Mouse (Mus musculus) C2C12 (cell line): ENCODE data around the gene Mns1.

Experiments used
- CEBPB ChIP-seq: IDR thresholded peaks from one replicate; pipeline ENCODE4 v1.6.1; 2011; ENCODE audit warnings: low read depth, mild to moderate bottlenecking, control low read depth, moderate library complexity
- CTCF ChIP-seq: IDR thresholded peaks from one replicate; pipeline ENCODE4 v1.5.1; 2011; ENCODE audit not compliant: control insufficient read depth, insufficient read depth, insufficient read length
- MAX ChIP-seq: IDR thresholded peaks from one replicate; pipeline ENCODE4 v1.6.1; 2011; ENCODE audit warnings: mild to moderate bottlenecking, control low read depth
- MYOD1 ChIP-seq: IDR thresholded peaks from one replicate; pipeline ENCODE4 v1.6.1; 2011; ENCODE audit warnings: low read depth; ENCODE audit not compliant: control insufficient read depth, insufficient read length
- MYOG ChIP-seq: IDR thresholded peaks from one replicate; pipeline ENCODE4 v1.6.1; 2011; ENCODE audit not compliant: control insufficient read depth, insufficient read length; ENCODE audit errors: extremely low read depth
- USF1 ChIP-seq: IDR thresholded peaks from one replicate; pipeline ENCODE4 v1.6.1; 2011; ENCODE audit warnings: low read depth, mild to moderate bottlenecking, control low read depth, moderate library complexity

- no peak for TF ChIP-seq CTCF
- TF ChIP-seq MYOG: no peak
- TF ChIP-seq CEBPB: no peak
- no peak for TF ChIP-seq MYOD1
- no peak for TF ChIP-seq MAX
- no peak for TF ChIP-seq USF1
Measured at GRCm38 (mm10) chr9:72497171-72497570, 59.4 kb downstream of the Mns1 start.
